8 mouse cellular contexts compared by ENCODE assay signal in the genomic region with DNA sequence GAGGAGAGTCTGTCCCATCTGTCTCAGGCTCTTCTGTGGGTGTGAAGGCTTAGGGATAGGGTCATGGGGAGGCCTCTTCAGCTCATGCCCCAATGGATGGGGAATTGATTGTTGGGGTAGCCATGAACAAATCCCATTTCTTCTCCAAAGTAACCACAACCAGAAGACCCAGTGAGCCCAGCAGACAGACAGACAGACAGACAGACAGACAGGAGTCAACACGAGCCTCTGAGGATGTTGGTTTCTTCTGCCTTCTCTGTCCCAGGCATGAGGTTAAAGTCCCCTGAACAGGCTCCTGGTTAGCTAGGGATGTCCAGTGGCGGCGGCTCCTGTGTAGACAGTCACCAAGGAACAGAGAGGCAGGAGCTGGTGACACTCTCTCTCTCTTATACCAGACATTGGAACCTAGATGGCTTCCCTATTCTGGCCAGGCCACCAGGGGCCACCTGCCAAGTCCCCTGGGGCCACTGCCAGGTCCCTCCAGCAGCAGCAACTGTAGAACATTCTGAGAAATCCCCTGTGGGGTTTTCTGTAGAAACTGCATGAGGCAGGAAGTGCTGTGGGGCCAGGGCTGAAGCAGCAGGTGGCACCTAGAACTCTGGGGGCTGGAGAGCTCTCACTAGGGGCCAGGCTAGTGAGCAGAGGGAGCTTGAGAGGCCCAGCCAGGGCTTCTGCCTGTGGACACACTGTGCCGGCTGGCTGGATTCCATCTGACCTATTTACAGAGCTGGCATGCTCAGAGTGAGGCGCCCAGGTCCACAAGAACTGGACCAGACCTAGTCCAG. TPM values are rescaled to one million over a fixed set of nuclear protein-coding genes. Genes with fewer than 3 reads are reported as not detected.
A peak's percentile ranks its signal among the peaks of the same experiment; 100 is the strongest.
DNase-seq lines count a peak whose midpoint lies in the region; ATAC-seq and TF ChIP-seq lines count a peak whose summit lies in the region.

No protein-coding gene starts in this region.

- no peaks in the 10 kb centered on the region for H3K36me3 ChIP-seq in limb, embryonic 12.5 days
- H3K36me3 ChIP-seq in limb, embryonic 10.5 days = no peaks in the 10 kb centered on the region
- H3K36me3 ChIP-seq in heart, embryonic 13.5 days = no peaks in the 10 kb centered on the region
- no peaks in the 10 kb centered on the region for H3K36me3 ChIP-seq in stomach, postnatal 0 days (ENCODE audit: control insufficient read depth, insufficient read depth, low read length)

- H3K9ac ChIP-seq in limb, embryonic 12.5 days (replicated peaks) = no peak overlapping the region
- peak overlapping the region; percentile 65 for H3K9ac ChIP-seq in heart, embryonic 13.5 days
- H3K9ac ChIP-seq in stomach, postnatal 0 days (ENCODE audit: low read length) = no peak overlapping the region

- DNase-seq in limb, embryonic 10.5 days (ENCODE audit: low spot score) = no peak
- peak; percentile 94 to 96 for DNase-seq in cerebellum, adult 2 months
- peak; percentile 27 to 29 for DNase-seq in layer of hippocampus, adult 2 months (ENCODE audit: low spot score in 2 of 2)
- DNase-seq in lung, postnatal 4 days = peak; percentile 33 to 61
- DNase-seq in stomach, postnatal 0 days (ENCODE audit: low spot score) = peak; percentile 76
- DNase-seq in embryo, embryonic 11 days = no peak

- H3K27ac ChIP-seq in limb, embryonic 12.5 days = 0 out of 2 replicates have a peak overlapping the region, but pooled peaks have one; percentile 12
- no peak overlapping the region; the same call in 1 of the 2 replicates for H3K27ac ChIP-seq in limb, embryonic 10.5 days
- peak overlapping the region; percentile 44 for H3K27ac ChIP-seq in cerebellum, adult 2 months (ENCODE audit: insufficient read depth, low read length)
- peak overlapping the region; percentile 70 for H3K27ac ChIP-seq in heart, embryonic 13.5 days (replicated peaks)
- H3K27ac ChIP-seq in layer of hippocampus, adult 2 months = no peak overlapping the region; the same call in 1 of the 2 replicates
- peak overlapping the region; percentile 45; the same call in 1 of the 2 replicates for H3K27ac ChIP-seq in stomach, postnatal 0 days (replicated peaks)

- no peak overlapping the region for H3K4me2 ChIP-seq in limb, embryonic 12.5 days
- H3K4me2 ChIP-seq in heart, embryonic 13.5 days = no peak overlapping the region
- H3K4me2 ChIP-seq in stomach, postnatal 0 days (replicated peaks; ENCODE audit: low read depth) = no peak overlapping the region

- WGBS in limb, embryonic 12.5 days = 71% methylated on average over 5 of the region's 5 CpGs
- 86% methylated on average over 5 of the region's 5 CpGs for WGBS in limb, embryonic 10.5 days
- WGBS in cerebellum, adult 2 months = 18% methylated on average over 5 of the region's 5 CpGs
- 67% methylated on average over 5 of the region's 5 CpGs for WGBS in heart, embryonic 13.5 days
- WGBS in stomach, postnatal 0 days = 68% methylated on average over 5 of the region's 5 CpGs

- peaks cover 30% of the 10 kb centered on the region for H3K27me3 ChIP-seq in limb, embryonic 12.5 days
- H3K27me3 ChIP-seq in limb, embryonic 10.5 days (ENCODE audit: low read depth, poor library complexity, severe bottlenecking) = peaks cover 68% of the 10 kb centered on the region
- no peaks in the 10 kb centered on the region for H3K27me3 ChIP-seq in cerebellum, adult 2 months (ENCODE audit: control insufficient read depth, insufficient read depth, low read length)
- H3K27me3 ChIP-seq in heart, embryonic 13.5 days (replicated peaks) = peaks cover 32% of the 10 kb centered on the region
- no peaks in the 10 kb centered on the region for H3K27me3 ChIP-seq in stomach, postnatal 0 days (ENCODE audit: control insufficient read depth, insufficient read depth, low read length)

- no peak for ATAC-seq in limb, embryonic 12.5 days (ENCODE audit: insufficient number of reproducible peaks, insufficient read depth, low FRiP score, low TSS enrichment, low read depth)
- ATAC-seq in heart, embryonic 13.5 days (ENCODE audit: extremely low read depth, insufficient number of reproducible peaks, low FRiP score, low TSS enrichment) = peak; percentile 24; the same call in 1 of the 2 replicates
- ATAC-seq in stomach, postnatal 0 days (ENCODE audit: low FRiP score, low TSS enrichment) = peak; percentile 55

- peaks cover 40% of the 10 kb centered on the region for H3K4me1 ChIP-seq in limb, embryonic 12.5 days (replicated peaks)
- H3K4me1 ChIP-seq in limb, embryonic 10.5 days = peaks cover 42% of the 10 kb centered on the region
- H3K4me1 ChIP-seq in cerebellum, adult 2 months (ENCODE audit: control insufficient read depth, insufficient read depth, low read length) = peaks cover 43% of the 10 kb centered on the region
- H3K4me1 ChIP-seq in heart, embryonic 13.5 days = peaks cover 50% of the 10 kb centered on the region
- no peaks in the 10 kb centered on the region for H3K4me1 ChIP-seq in stomach, postnatal 0 days (replicated peaks; ENCODE audit: control insufficient read depth, insufficient read depth)

- H3K9me3 ChIP-seq in limb, embryonic 12.5 days = no peaks in the 10 kb centered on the region
- H3K9me3 ChIP-seq in limb, embryonic 10.5 days (replicated peaks) = no peaks in the 10 kb centered on the region
- no peaks in the 10 kb centered on the region for H3K9me3 ChIP-seq in heart, embryonic 13.5 days
- H3K9me3 ChIP-seq in stomach, postnatal 0 days (ENCODE audit: control insufficient read depth, low read length) = no peaks in the 10 kb centered on the region

- no peak for TF ChIP-seq EP300 in stomach, postnatal 0 days (optimal IDR thresholded peaks at IDR 0.05)

- H3K4me3 ChIP-seq in limb, embryonic 12.5 days (replicated peaks) = no peak overlapping the region
- no peak overlapping the region for H3K4me3 ChIP-seq in limb, embryonic 10.5 days
- no peak overlapping the region for H3K4me3 ChIP-seq in cerebellum, adult 2 months (replicated peaks; ENCODE audit: insufficient read depth, low read depth, low read length)
- H3K4me3 ChIP-seq in heart, embryonic 13.5 days = no peak overlapping the region
- no peak overlapping the region for H3K4me3 ChIP-seq in layer of hippocampus, adult 2 months
- no peak overlapping the region for H3K4me3 ChIP-seq in stomach, postnatal 0 days (ENCODE audit: low read depth, low read length)

- no peak for TF ChIP-seq CTCF in cerebellum, adult 2 months (IDR thresholded peaks at IDR 0.05; ENCODE audit: borderline replicate concordance, insufficient read depth, low read depth, low read length)
- TF ChIP-seq CTCF in layer of hippocampus, adult 2 months (conservative IDR thresholded peaks at IDR 0.05) = 0 out of 2 replicates have a peak, but pooled peaks have one; percentile 4
- 0 out of 2 replicates have a peak, but pooled peaks have one; percentile 6 for TF ChIP-seq CTCF in stomach, postnatal 0 days (IDR thresholded peaks at IDR 0.05; ENCODE audit: low read depth)

- no peak for TF ChIP-seq POLR2A in cerebellum, adult 2 months (IDR thresholded peaks at IDR 0.05; ENCODE audit: borderline replicate concordance, insufficient read depth, low read length)

RNA-seq across cellular contexts. Expression of gene Cbx4, which starts 47.6 kb away (rescaled TPM):
- polyA plus RNA-seq in limb, embryonic 12.5 days (2016; fragmentation: Nextera tagmentation; extraction: Ambion mirVana) = 9.8 and 12.5 TPM in 2 replicates
- polyA plus RNA-seq in limb, embryonic 10.5 days (2016; fragmentation: Nextera tagmentation; extraction: Ambion mirVana) = 4.3 and 7.1 TPM in 2 replicates
- 50.1 and 57.6 TPM in 2 replicates for polyA plus RNA-seq in cerebellum, adult 2 months (2012; rRNA removed)
- polyA plus RNA-seq in heart, embryonic 13.5 days (2015; fragmentation: Nextera tagmentation; extraction: Ambion mirVana) = 8.0 and 9.5 TPM in 2 replicates
- 10 to 100 TPM; 53.7 to 60.4 TPM for total RNA-seq in layer of hippocampus, adult 2 months (2021)
- polyA plus RNA-seq in stomach, postnatal 0 days (2015; fragmentation: Nextera tagmentation; extraction: Ambion mirVana) = 9.6 and 11.2 TPM in 2 replicates

Comparison
In these comparisons a context has a peak if more than half of its experiments do, and no peak if none do; other contexts are left out.
1. H3K27ac ChIP-seq: peak in limb, embryonic 12.5 days (single experiment), cerebellum, adult 2 months (single experiment), heart, embryonic 13.5 days (single experiment) and stomach, postnatal 0 days (single experiment); none in limb, embryonic 10.5 days (single experiment) and layer of hippocampus, adult 2 months (single experiment).
2. DNase-seq: peak in cerebellum, adult 2 months (2 of 2), layer of hippocampus, adult 2 months (2 of 2), lung, postnatal 4 days (2 of 2) and stomach, postnatal 0 days (single experiment); none in limb, embryonic 10.5 days (single experiment) and embryo, embryonic 11 days (single experiment).